Mouse (Mus musculus) embryonic fibroblast, embryonic 13.5 days (primary cell): ENCODE measurements around the gene Gm20388. TPM values are rescaled to one million over a fixed set of nuclear protein-coding genes. Genes with fewer than 3 reads are reported as not detected.

Source experiments
- H3K27ac ChIP-seq: 2 replicates; pipeline ENCODE4 v1.5.1; 2012; ENCODE audit warnings: low read length, control low read depth, inconsistent platforms; ENCODE audit not compliant: insufficient read depth
- H3K4me1 ChIP-seq: 2 replicates; pipeline ENCODE4 v1.6.1; 2011; ENCODE audit warnings: low read length; ENCODE audit not compliant: control insufficient read depth, insufficient read depth
- H3K4me3 ChIP-seq: 2 replicates; pipeline ENCODE4 v1.5.1; 2011; ENCODE audit warnings: mild to moderate bottlenecking, control low read depth, low read length; ENCODE audit not compliant: insufficient read depth
- CTCF ChIP-seq: IDR thresholded peaks from 2 replicates; pipeline ENCODE4 v1.5.1; 2011; ENCODE audit warnings: mild to moderate bottlenecking, control low read depth, low read length, moderate library complexity, borderline replicate concordance; ENCODE audit not compliant: insufficient read depth
- POLR2A ChIP-seq: IDR thresholded peaks from 2 replicates; pipeline ENCODE4 v1.6.1; 2011; ENCODE audit warnings: low read depth, mild to moderate bottlenecking, control low read depth, low read length, moderate library complexity
- polyA plus RNA-seq: library from polyadenylated mRNA; stranded (reverse); fragments of >200 nt; gene quantifications from 2 replicates; pipeline ENCODE4 v1.2.4, GENCODE M21; 2011; ENCODE audit warnings: low read depth; ENCODE audit not compliant: missing spikeins, insufficient read length

The Gm20388 gene
- polyA plus RNA-seq, 1 experiment = 82.8 TPM

GRCm38 (mm10) chr8:122167204-122167860, 2256.7 kb downstream of the Gm20388 start:
- H3K4me1 ChIP-seq = peaks cover 6% of the 10 kb centered on the region
- H3K4me3 ChIP-seq = no peak overlapping the region
- TF ChIP-seq POLR2A (no peak), CTCF (no peak)
- H3K27ac ChIP-seq = no peak overlapping the region

GRCm38 (mm10) chr8:122169446-122169845, 2258.8 kb downstream of the Gm20388 start:
- Histone ChIP-seq H3K4me3 (no peak overlapping the region), H3K4me1 (peaks cover 8% of the 10 kb centered on the region), H3K27ac (no peak overlapping the region)
- TF ChIP-seq CTCF (no peak), POLR2A (no peak)

GRCm38 (mm10) chr8:122171823-122172222, 2261.2 kb downstream of the Gm20388 start:
- Histone ChIP-seq H3K4me1 (peaks cover 8% of the 10 kb centered on the region), H3K27ac (no peak overlapping the region), H3K4me3 (no peak overlapping the region)
- TF ChIP-seq CTCF = no peak
- TF ChIP-seq POLR2A = no peak

GRCm38 (mm10) chr8:122174133-122174930, 2263.7 kb downstream of the Gm20388 start:
- Histone ChIP-seq H3K4me1 (peaks cover 13% of the 10 kb centered on the region), H3K4me3 (no peak overlapping the region), H3K27ac (no peak overlapping the region)
- TF ChIP-seq POLR2A (no peak), CTCF (0 out of 2 replicates have a peak, but pooled peaks have one; percentile 7)

GRCm38 (mm10) chr8:122178392-122178890, 2267.8 kb downstream of the Gm20388 start:
- no peak overlapping the region for H3K4me3 ChIP-seq
- peaks cover 30% of the 10 kb centered on the region for H3K4me1 ChIP-seq
- no peak overlapping the region for H3K27ac ChIP-seq
- TF ChIP-seq CTCF (no peak), POLR2A (no peak)

DNA sequence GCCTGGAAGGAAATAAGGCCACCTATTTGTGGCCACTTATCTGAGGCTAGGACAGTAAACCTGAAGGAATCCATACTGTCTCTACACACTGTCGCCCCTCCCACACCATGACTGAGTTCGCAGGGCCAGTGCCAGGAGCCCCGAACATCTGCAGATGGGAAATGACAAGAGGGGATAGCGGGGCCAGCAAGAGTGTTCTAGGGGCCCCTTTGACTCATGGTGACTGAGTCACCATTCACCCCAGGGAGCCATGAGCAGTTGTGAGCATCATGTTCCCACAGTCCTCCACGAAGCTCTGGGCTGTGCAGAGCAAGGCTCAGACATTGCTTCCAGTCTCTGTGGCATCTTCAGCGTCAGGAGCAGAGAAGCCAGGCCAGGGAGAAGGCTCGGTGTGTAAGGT, 2268.7 kb downstream of the Gm20388 start:
- H3K4me1 ChIP-seq = peaks cover 30% of the 10 kb centered on the region
- H3K4me3 ChIP-seq = no peak overlapping the region
- peak overlapping the region; percentile 26 for H3K27ac ChIP-seq
- TF ChIP-seq POLR2A (no peak), CTCF (no peak)

- H3K4me3 ChIP-seq = no peak overlapping the region
- TF ChIP-seq CTCF (no peak), POLR2A (no peak)
- peaks cover 30% of the 10 kb centered on the region for H3K4me1 ChIP-seq
- H3K27ac ChIP-seq = 0 out of 2 replicates have a peak overlapping the region, but pooled peaks have one; percentile 97
These were observed 2269.5 kb downstream of the Gm20388 start for GRCm38 (mm10) chr8:122180116-122180515.

DNA sequence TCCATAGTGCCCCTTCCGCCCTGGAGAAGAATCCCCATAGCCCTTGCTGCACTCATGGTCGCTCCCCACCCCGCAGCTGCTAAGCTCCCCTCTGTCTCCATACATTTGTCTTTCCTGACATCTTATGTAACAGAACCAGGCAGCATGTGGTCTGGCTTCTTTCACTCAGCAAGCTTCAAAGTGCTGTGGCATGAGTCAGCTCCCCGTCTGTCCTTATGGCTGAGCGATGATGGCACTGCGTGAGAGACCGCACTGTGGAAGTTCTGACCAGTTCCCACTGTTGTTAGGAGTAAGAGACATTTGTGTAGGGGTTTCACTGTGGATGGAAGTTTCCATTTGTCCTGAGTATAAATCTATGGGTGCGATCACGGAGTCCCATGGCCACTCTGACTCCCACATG, 2270.8 kb downstream of the Gm20388 start:
- Histone ChIP-seq H3K4me3 (no peak overlapping the region), H3K4me1 (peaks cover 37% of the 10 kb centered on the region), H3K27ac (peak overlapping the region; percentile 97)
- no peak for TF ChIP-seq CTCF
- TF ChIP-seq POLR2A = no peak; the same call in 1 of the 2 replicates

- no peak overlapping the region for H3K4me3 ChIP-seq
- peaks cover 42% of the 10 kb centered on the region for H3K4me1 ChIP-seq
- peak overlapping the region; percentile 97 for H3K27ac ChIP-seq
- TF ChIP-seq POLR2A = peak; percentile 39; the same call in 1 of the 2 replicates
- no peak for TF ChIP-seq CTCF
These were observed 2271.3 kb downstream of the Gm20388 start for GRCm38 (mm10) chr8:122181991-122182390.
